In genomic region chr9:45550662-45551061, GRCm38 (mm10) we compare ENCODE assay signal across 12 mouse cellular contexts.
A peak's percentile ranks its signal among the peaks of the same experiment; 100 is the strongest.
DNase-seq lines count a peak whose midpoint lies in the region; ATAC-seq lines count a peak whose summit lies in the region.
"Had no signal": no experiment of that assay in that cellular context is flagged by ENCODE, and none has a peak within 500 bp of the region (broad histone marks: within the 10 kb centered on the region; RNA-seq: fewer than 3 reads in every experiment).

No protein-coding gene starts in this region.

- no peak overlapping the region for H3K4me2 ChIP-seq in hindbrain, embryonic 11.5 days (replicated peaks; ENCODE audit: low read depth, low read length)
- H3K4me2 ChIP-seq in hindbrain, embryonic 16.5 days (ENCODE audit: low read length) = no peak overlapping the region
- H3K4me2 ChIP-seq: liver, embryonic 11.5 days had no signal

- ATAC-seq in hindbrain, embryonic 11.5 days (ENCODE audit: low FRiP score) = no peak
- peak; percentile 45; the same call in 1 of the 2 replicates for ATAC-seq in hindbrain, embryonic 16.5 days

- no peaks in the 10 kb centered on the region for H3K9me3 ChIP-seq in hindbrain, embryonic 10.5 days
- H3K9me3 ChIP-seq in hindbrain, embryonic 11.5 days (ENCODE audit: control insufficient read depth, low read length) = no peaks in the 10 kb centered on the region
- H3K9me3 ChIP-seq in hindbrain, embryonic 16.5 days (ENCODE audit: control insufficient read depth, low read length) = no peaks in the 10 kb centered on the region

- no peak overlapping the region for H3K4me3 ChIP-seq in hindbrain, embryonic 10.5 days
- no peak overlapping the region for H3K4me3 ChIP-seq in hindbrain, embryonic 11.5 days (ENCODE audit: low read depth, low read length)
- H3K4me3 ChIP-seq in hindbrain, embryonic 16.5 days (ENCODE audit: low read length) = no peak overlapping the region

- no peaks in the 10 kb centered on the region for H3K27me3 ChIP-seq in hindbrain, embryonic 10.5 days (ENCODE audit: insufficient read depth, poor library complexity, severe bottlenecking)
- H3K27me3 ChIP-seq in hindbrain, embryonic 11.5 days (ENCODE audit: control insufficient read depth, insufficient read depth, low read length) = no peaks in the 10 kb centered on the region
- H3K27me3 ChIP-seq in hindbrain, embryonic 16.5 days (replicated peaks; ENCODE audit: control insufficient read depth, insufficient read depth, low read length) = no peaks in the 10 kb centered on the region

- no peaks in the 10 kb centered on the region for H3K36me3 ChIP-seq in hindbrain, embryonic 10.5 days
- no peaks in the 10 kb centered on the region for H3K36me3 ChIP-seq in hindbrain, embryonic 11.5 days (ENCODE audit: control insufficient read depth, insufficient read depth, low read length)
- H3K36me3 ChIP-seq in hindbrain, embryonic 16.5 days (ENCODE audit: control insufficient read depth, insufficient read depth, low read length) = no peaks in the 10 kb centered on the region

- intact Hi-C loops in heart, postnatal 14 days (cut with DNase I) = no loop called here

- 0 out of 2 replicates have a peak overlapping the region, but pooled peaks have one; percentile 46 for H3K27ac ChIP-seq in hindbrain, embryonic 10.5 days
- H3K27ac ChIP-seq in hindbrain, embryonic 11.5 days (ENCODE audit: low read depth, low read length) = no peak overlapping the region
- H3K27ac ChIP-seq in hindbrain, embryonic 16.5 days (ENCODE audit: low read depth, low read length) = peak overlapping the region; percentile 79

- H3K9ac ChIP-seq in hindbrain, embryonic 11.5 days (ENCODE audit: low read depth, low read length) = no peak overlapping the region
- H3K9ac ChIP-seq in hindbrain, embryonic 16.5 days (ENCODE audit: low read depth, low read length) = peak overlapping the region; percentile 14; the same call in 1 of the 2 replicates

- WGBS in hindbrain, embryonic 10.5 days = 62% methylated on average over 4 of the region's 4 CpGs
- 77% methylated on average over 4 of the region's 4 CpGs for WGBS in hindbrain, embryonic 11.5 days
- 35% methylated on average over 4 of the region's 4 CpGs for WGBS in hindbrain, embryonic 16.5 days

- peaks cover 45% of the 10 kb centered on the region for H3K4me1 ChIP-seq in hindbrain, embryonic 10.5 days (replicated peaks)
- peaks cover 5% of the 10 kb centered on the region for H3K4me1 ChIP-seq in hindbrain, embryonic 11.5 days (replicated peaks; ENCODE audit: control insufficient read depth, insufficient read depth, low read length)
- peaks cover 20% of the 10 kb centered on the region for H3K4me1 ChIP-seq in hindbrain, embryonic 16.5 days (ENCODE audit: control insufficient read depth, insufficient read depth, low read depth, low read length)

- no peak for DNase-seq in hindbrain, embryonic 10.5 days (ENCODE audit: low spot score)
- DNase-seq in hindbrain, embryonic 11.5 days (ENCODE audit: low spot score) = no peak
- peak; percentile 88 for DNase-seq in brain, adult 2 months (ENCODE audit: low read depth, low spot score)
- peak; percentile 86 to 90 for DNase-seq in cerebellum, postnatal 25 days
- DNase-seq in lung, postnatal 25 days (ENCODE audit: low spot score) = no peak
- DNase-seq in thymus, postnatal 4 days = no peak
- DNase-seq in heart, postnatal 14 days = no peak
- DNase-seq: gastrocnemius, postnatal 14 days; kidney, adult 2 months; lung, postnatal 14 days had no signal

Comparison
In these comparisons a context has a peak if more than half of its experiments do, and no peak if none do; other contexts are left out.
1. DNase-seq: peak in brain, adult 2 months (single experiment) and cerebellum, postnatal 25 days (2 of 2); none in hindbrain, embryonic 10.5 days (single experiment), hindbrain, embryonic 11.5 days (single experiment), lung, postnatal 25 days (single experiment), thymus, postnatal 4 days (single experiment) and heart, postnatal 14 days (0 of 2).